1 mouse cellular context compared by ENCODE assay signal in genomic region chr11:68532773-68533172, GRCm38 (mm10).
TF ChIP-seq lines count a peak whose summit lies in the region.

No protein-coding gene starts in this region.

TF ChIP-seq in MEL, 35 proteins besides CTCF, POLR2A, EP300 and RAD21:
- TF ChIP-seq ZKSCAN1 (IDR thresholded peaks at IDR 0.05; ENCODE audit: low read depth, low read length) (no peak), KAT2A (conservative IDR thresholded peaks at IDR 0.05; ENCODE audit: low read depth, low read length) (no peak), NRF1 (IDR thresholded peaks at IDR 0.05; ENCODE audit: insufficient read depth, low read depth, low read length, poor library complexity, severe bottlenecking) (no peak), MYC (IDR thresholded peaks at IDR 0.05; ENCODE audit: low read depth, low read length) (no peak), BHLHE40 (IDR thresholded peaks at IDR 0.05; ENCODE audit: borderline replicate concordance, low read depth, low read length) (no peak), SIN3A (IDR thresholded peaks at IDR 0.05; ENCODE audit: low read length) (no peak), USF1 (IDR thresholded peaks at IDR 0.05; ENCODE audit: low read depth, low read length) (no peak), MAX (IDR thresholded peaks at IDR 0.05; ENCODE audit: low read length) (no peak)
